Mouse (Mus musculus): ENCODE results near the gene Tox2. TPM values are rescaled to one million over a fixed set of nuclear protein-coding genes. Genes with fewer than 3 reads are reported as not detected.

Gene Tox2
- 0.46 and 0.69 TPM in 2 replicates for polyA plus RNA-seq (2015; fragmentation: Nextera tagmentation; extraction: Ambion mirVana)

- Histone ChIP-seq H3K9ac (no peak within 1 kb of the TSS), H3K9me3 (replicated peaks) (no peaks in the 10 kb centered on the region), H3K27ac (replicated peaks) (no peak within 1 kb of the TSS), H3K4me2 (peak within 1 kb of the TSS; percentile 69), H3K27me3 (peaks cover 71% of the 10 kb centered on the region), H3K4me3 (replicated peaks) (peak within 1 kb of the TSS; percentile 48), H3K4me1 (replicated peaks) (peaks cover 22% of the 10 kb centered on the region), H3K36me3 (replicated peaks) (no peaks in the 10 kb centered on the region)
- ATAC-seq (ENCODE audit: insufficient read depth): peak; percentile 75
- under 1% methylated on average over 77 of the region's 79 CpGs for WGBS (ENCODE audit: insufficient replicate concordance)
Observed at GRCm38 (mm10) chr2:163202884-163203634, at the start of gene Tox2. TSS of gene Tox2 (plus strand) at chr2:163203125.

DNA sequence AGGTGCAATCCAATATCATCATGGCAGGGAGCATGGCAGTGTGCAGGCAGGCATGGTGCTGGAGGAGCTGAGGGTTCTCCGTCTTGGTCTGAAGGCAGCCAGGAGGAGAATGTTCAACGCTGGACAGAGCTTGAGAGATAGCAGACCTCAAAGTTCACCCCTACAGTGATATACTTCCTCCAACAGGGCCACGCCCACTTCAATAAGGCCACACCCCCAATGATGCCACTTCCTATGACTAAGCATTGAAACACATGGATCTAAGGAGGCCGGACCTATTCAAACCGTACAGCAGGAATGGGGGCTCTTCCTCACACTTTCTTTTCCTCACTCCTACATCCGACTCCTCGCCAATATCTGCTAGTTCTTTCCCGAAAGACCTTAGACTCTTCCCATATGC lies 48.3 kb upstream of the Tox2 start:
- Histone ChIP-seq H3K4me2 (no peak overlapping the region), H3K36me3 (replicated peaks) (no peaks in the 10 kb centered on the region), H3K4me1 (replicated peaks) (no peaks in the 10 kb centered on the region), H3K27ac (replicated peaks) (no peak overlapping the region), H3K9me3 (replicated peaks) (no peaks in the 10 kb centered on the region), H3K9ac (no peak overlapping the region), H3K27me3 (no peaks in the 10 kb centered on the region), H3K4me3 (replicated peaks) (no peak overlapping the region)
- ATAC-seq (ENCODE audit: insufficient read depth): no peak
- 56% methylated on average over 8 of the region's 8 CpGs for WGBS (ENCODE audit: insufficient replicate concordance)

GRCm38 (mm10) chr2:163158979-163159378 lies 43.9 kb upstream of the Tox2 start:
- no peaks in the 10 kb centered on the region for H3K9me3 ChIP-seq (replicated peaks)
- H3K4me3 ChIP-seq (replicated peaks): no peak overlapping the region
- H3K9ac ChIP-seq: no peak overlapping the region
- ATAC-seq (ENCODE audit: insufficient read depth): no peak
- no peaks in the 10 kb centered on the region for H3K27me3 ChIP-seq
- H3K27ac ChIP-seq (replicated peaks): no peak overlapping the region
- H3K4me1 ChIP-seq (replicated peaks): no peaks in the 10 kb centered on the region
- H3K4me2 ChIP-seq: no peak overlapping the region
- WGBS (ENCODE audit: insufficient replicate concordance): 68% methylated on average over 9 of the region's 9 CpGs
- no peaks in the 10 kb centered on the region for H3K36me3 ChIP-seq (replicated peaks)

- 62% methylated on average over 10 of the region's 10 CpGs for WGBS (ENCODE audit: insufficient replicate concordance)
- no peaks in the 10 kb centered on the region for H3K9me3 ChIP-seq (replicated peaks)
- H3K4me2 ChIP-seq: no peak overlapping the region
- H3K27me3 ChIP-seq: no peaks in the 10 kb centered on the region; the same call in 1 of the 2 replicates
- no peak for ATAC-seq (ENCODE audit: insufficient read depth)
- no peak overlapping the region for H3K4me3 ChIP-seq (replicated peaks)
- no peaks in the 10 kb centered on the region for H3K4me1 ChIP-seq (replicated peaks)
- no peak overlapping the region for H3K27ac ChIP-seq (replicated peaks)
- no peak overlapping the region for H3K9ac ChIP-seq
- H3K36me3 ChIP-seq (replicated peaks): no peaks in the 10 kb centered on the region
Observed at GRCm38 (mm10) chr2:163164461-163164990, 38.4 kb upstream of the Tox2 start.

GRCm38 (mm10) chr2:163166067-163166805 lies 36.7 kb upstream of the Tox2 start:
- no peak overlapping the region for H3K9ac ChIP-seq
- H3K4me2 ChIP-seq: no peak overlapping the region
- no peaks in the 10 kb centered on the region; the same call in 1 of the 2 replicates for H3K27me3 ChIP-seq
- no peak overlapping the region for H3K27ac ChIP-seq (replicated peaks)
- H3K9me3 ChIP-seq (replicated peaks): no peaks in the 10 kb centered on the region
- H3K4me3 ChIP-seq (replicated peaks): no peak overlapping the region
- H3K4me1 ChIP-seq (replicated peaks): no peaks in the 10 kb centered on the region
- H3K36me3 ChIP-seq (replicated peaks): no peaks in the 10 kb centered on the region
- WGBS (ENCODE audit: insufficient replicate concordance): 49% methylated on average over 13 of the region's 13 CpGs
- ATAC-seq (ENCODE audit: insufficient read depth): no peak

GRCm38 (mm10) chr2:163171891-163172290 lies 31.0 kb upstream of the Tox2 start:
- H3K4me2 ChIP-seq: no peak overlapping the region
- H3K27ac ChIP-seq (replicated peaks): no peak overlapping the region
- H3K4me1 ChIP-seq (replicated peaks): no peaks in the 10 kb centered on the region
- no peaks in the 10 kb centered on the region; the same call in 1 of the 2 replicates for H3K27me3 ChIP-seq
- WGBS (ENCODE audit: insufficient replicate concordance): 81% methylated on average over 11 of the region's 11 CpGs
- no peaks in the 10 kb centered on the region for H3K36me3 ChIP-seq (replicated peaks)
- no peak overlapping the region for H3K4me3 ChIP-seq (replicated peaks)
- no peaks in the 10 kb centered on the region for H3K9me3 ChIP-seq (replicated peaks)
- ATAC-seq (ENCODE audit: insufficient read depth): no peak
- no peak overlapping the region for H3K9ac ChIP-seq

- no peaks in the 10 kb centered on the region for H3K36me3 ChIP-seq (replicated peaks)
- 47% methylated on average over 7 of the region's 7 CpGs for WGBS (ENCODE audit: insufficient replicate concordance)
- no peaks in the 10 kb centered on the region for H3K4me1 ChIP-seq (replicated peaks)
- no peaks in the 10 kb centered on the region; the same call in 1 of the 2 replicates for H3K27me3 ChIP-seq
- no peak overlapping the region for H3K4me2 ChIP-seq
- ATAC-seq (ENCODE audit: insufficient read depth): no peak
- H3K27ac ChIP-seq (replicated peaks): no peak overlapping the region
- H3K9me3 ChIP-seq (replicated peaks): no peaks in the 10 kb centered on the region
- H3K4me3 ChIP-seq (replicated peaks): no peak overlapping the region
- no peak overlapping the region for H3K9ac ChIP-seq
Observed at GRCm38 (mm10) chr2:163174066-163174465, 28.9 kb upstream of the Tox2 start.

DNA sequence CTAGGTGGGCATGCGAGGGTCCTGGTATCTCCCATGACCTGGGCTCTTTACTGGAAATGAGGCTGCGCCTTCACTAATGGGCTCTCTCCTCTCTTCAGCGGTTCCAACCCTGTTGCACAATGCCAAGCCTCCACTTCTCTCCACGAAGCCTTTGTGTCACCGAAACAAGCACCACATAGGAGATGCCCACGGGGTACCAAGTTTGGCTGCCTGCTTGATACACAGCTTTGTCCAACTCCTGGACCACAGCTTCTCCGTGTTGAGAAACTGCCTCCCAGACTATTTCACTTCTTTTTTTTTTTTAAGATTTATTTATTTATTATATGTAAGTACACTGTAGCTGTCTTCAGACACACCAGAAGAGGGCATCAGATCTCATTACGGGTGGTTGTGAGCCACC lies 27.1 kb upstream of the Tox2 start:
- WGBS (ENCODE audit: insufficient replicate concordance): 64% methylated on average over 8 of the region's 8 CpGs

DNA sequence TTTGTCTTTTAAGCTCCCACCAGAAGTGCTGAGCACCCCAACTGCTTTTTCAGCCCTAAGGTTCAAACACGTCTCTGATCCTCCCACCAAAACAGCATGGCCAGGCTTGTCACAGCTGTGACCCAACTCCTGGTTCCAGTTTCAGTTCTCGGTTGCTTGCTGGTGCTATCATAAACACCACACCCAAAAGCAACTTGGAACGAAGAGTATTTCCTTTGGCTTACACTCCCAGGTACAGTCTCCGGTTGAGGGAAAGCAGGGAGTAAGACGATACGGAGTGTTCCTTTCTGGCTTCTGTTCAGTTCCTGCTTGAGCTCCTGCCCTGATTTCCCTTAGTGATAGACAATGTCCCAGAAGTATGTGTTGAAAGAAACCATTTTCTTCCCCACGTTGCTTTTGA lies 26.4 kb upstream of the Tox2 start:
- Histone ChIP-seq H3K4me3 (replicated peaks) (no peak overlapping the region), H3K4me2 (no peak overlapping the region), H3K4me1 (replicated peaks) (no peaks in the 10 kb centered on the region), H3K27me3 (no peaks in the 10 kb centered on the region; the same call in 1 of the 2 replicates), H3K9ac (no peak overlapping the region), H3K36me3 (replicated peaks) (no peaks in the 10 kb centered on the region), H3K27ac (replicated peaks) (no peak overlapping the region), H3K9me3 (replicated peaks) (no peaks in the 10 kb centered on the region)
- 51% methylated on average over 7 of the region's 7 CpGs for WGBS (ENCODE audit: insufficient replicate concordance)
- no peak for ATAC-seq (ENCODE audit: insufficient read depth)

More for the DNA sequence above, 27.1 kb upstream of the Tox2 start:
- Histone ChIP-seq H3K27me3 (no peaks in the 10 kb centered on the region; the same call in 1 of the 2 replicates), H3K9ac (no peak overlapping the region), H3K27ac (replicated peaks) (no peak overlapping the region), H3K4me3 (replicated peaks) (no peak overlapping the region), H3K4me2 (no peak overlapping the region), H3K4me1 (replicated peaks) (no peaks in the 10 kb centered on the region), H3K9me3 (replicated peaks) (no peaks in the 10 kb centered on the region), H3K36me3 (replicated peaks) (no peaks in the 10 kb centered on the region)
- ATAC-seq (ENCODE audit: insufficient read depth): no peak

- Histone ChIP-seq H3K9ac (no peak overlapping the region), H3K9me3 (replicated peaks) (no peaks in the 10 kb centered on the region), H3K36me3 (replicated peaks) (no peaks in the 10 kb centered on the region), H3K27me3 (peaks cover 12% of the 10 kb centered on the region; the same call in 1 of the 2 replicates), H3K4me3 (replicated peaks) (no peak overlapping the region), H3K4me1 (replicated peaks) (no peaks in the 10 kb centered on the region), H3K4me2 (no peak overlapping the region), H3K27ac (replicated peaks) (no peak overlapping the region)
- no peak for ATAC-seq (ENCODE audit: insufficient read depth)
- 56% methylated on average over 11 of the region's 11 CpGs for WGBS (ENCODE audit: insufficient replicate concordance)
Observed at GRCm38 (mm10) chr2:163187552-163187951, 15.4 kb upstream of the Tox2 start.

DNA sequence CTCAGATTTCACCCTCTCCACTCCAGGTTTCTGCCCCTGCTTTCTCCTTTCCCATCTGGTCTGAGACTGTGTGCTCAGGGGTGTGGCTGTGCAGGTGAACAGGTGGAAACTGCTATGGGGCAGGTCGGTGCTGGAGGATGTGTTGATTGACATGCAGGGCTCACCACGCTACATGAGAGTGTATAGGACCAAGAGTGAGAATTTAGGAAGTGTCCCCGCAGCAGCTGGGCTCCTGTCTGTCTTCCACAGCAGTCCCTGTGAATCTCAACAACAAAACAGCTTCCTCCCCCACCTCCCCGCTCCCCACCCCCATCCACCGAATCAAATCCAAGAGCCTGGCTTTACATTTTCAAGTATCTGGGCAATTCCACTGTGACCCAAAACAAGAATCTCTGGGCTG lies 13.3 kb upstream of the Tox2 start:
- ATAC-seq (ENCODE audit: insufficient read depth): no peak
- WGBS (ENCODE audit: insufficient replicate concordance): 21% methylated on average over 5 of the region's 5 CpGs
- H3K27me3 ChIP-seq: peaks cover 12% of the 10 kb centered on the region; the same call in 1 of the 2 replicates
- no peak overlapping the region for H3K9ac ChIP-seq
- no peaks in the 10 kb centered on the region for H3K4me1 ChIP-seq (replicated peaks)
- no peak overlapping the region for H3K27ac ChIP-seq (replicated peaks)
- H3K36me3 ChIP-seq (replicated peaks): no peaks in the 10 kb centered on the region
- H3K9me3 ChIP-seq (replicated peaks): no peaks in the 10 kb centered on the region
- H3K4me3 ChIP-seq (replicated peaks): no peak overlapping the region
- no peak overlapping the region for H3K4me2 ChIP-seq
